Mouse (Mus musculus) liver, adult 2 months (tissue): Measurements from ENCODE around the gene Hlf.

ENCODE experiments used
- CTCF ChIP-seq: fragments of 200-500 bp; IDR thresholded peaks from 2 replicates; pipeline ENCODE4 v1.5.1; 2011; ENCODE audit warnings: low read depth, low read length, control low read depth
- POLR2A ChIP-seq: fragments of 200-500 bp; IDR thresholded peaks from 2 replicates; pipeline ENCODE4 v1.6.1; 2011; ENCODE audit warnings: low read length, control low read depth; ENCODE audit not compliant: insufficient read depth; ENCODE audit errors: extremely low read depth

- no peak for TF ChIP-seq POLR2A
- TF ChIP-seq CTCF: no peak
Measured at GRCm38 (mm10) chr11:90369605-90370004, 21.1 kb downstream of the Hlf start.
